Mouse (Mus musculus): ENCODE measurements around the gene Hsd3b6. TPM values are rescaled to one million over a fixed set of nuclear protein-coding genes. Genes with fewer than 3 reads are reported as not detected.

Hsd3b6 gene
- total RNA-seq (2023) = not detected

DNA sequence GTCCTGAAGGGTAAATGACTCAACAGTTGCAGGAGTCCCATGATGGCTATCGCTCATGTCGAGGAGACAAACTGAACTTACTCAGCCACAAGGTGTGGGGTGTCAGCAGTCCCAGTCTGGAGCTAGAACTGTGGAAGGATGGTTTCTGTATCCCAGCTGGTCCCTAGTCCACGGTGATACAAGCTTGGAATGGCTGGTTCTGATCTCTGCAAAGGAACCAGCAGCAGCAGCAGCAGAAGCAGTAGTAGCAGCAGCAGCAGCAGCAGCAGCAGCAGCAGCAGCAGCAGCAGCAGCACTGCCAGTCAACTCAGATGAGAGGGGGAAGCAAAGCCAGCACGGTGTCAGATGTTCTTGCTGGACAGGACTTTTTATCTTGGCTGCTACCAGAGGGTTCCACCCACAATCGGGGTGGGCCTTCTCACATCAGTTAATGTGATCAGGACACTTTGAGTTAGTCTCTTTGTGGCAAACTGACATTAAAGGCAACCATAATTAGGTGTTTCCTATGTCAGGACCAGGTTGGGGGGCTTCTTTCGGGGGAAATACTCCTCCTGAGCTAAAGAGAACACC, at the start of gene Hsd3b6:
Gene Hsd3b6 (minus strand): TSS at position 343 of the 570 bp plus-strand sequence.

DNA sequence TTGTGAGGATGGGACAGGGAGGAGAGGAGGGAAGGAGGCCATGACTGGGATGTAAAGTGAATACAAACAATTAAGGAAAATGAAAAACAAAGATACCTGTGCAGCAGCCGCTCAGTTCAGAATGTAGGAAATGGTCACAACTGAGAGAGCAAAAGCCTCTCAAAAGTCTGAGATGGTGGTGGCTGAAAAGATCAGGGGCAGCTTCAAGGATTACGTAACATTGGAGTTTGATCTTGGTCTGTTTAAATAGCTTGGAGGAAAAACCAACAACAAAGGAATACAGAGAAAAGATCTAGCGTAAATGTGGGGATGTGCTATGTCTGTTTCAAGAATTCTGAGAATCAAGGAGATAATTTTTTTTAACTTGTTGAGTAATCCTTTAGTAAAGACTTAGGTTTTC, 45.3 kb upstream of the Hsd3b6 start, which contains the start of gene Hsd3b1:
Gene Hsd3b1 (minus strand): TSS at position 219 of the 400 bp plus-strand sequence.

Other genes starting within 250 kb of the Hsd3b6 start
- not detected for gene Gm10681, start 225.6 kb downstream of the Hsd3b6 start, total RNA-seq (2023)
- not detected for gene Hsd3b5, start 184.2 kb downstream of the Hsd3b6 start, total RNA-seq (2023)
- gene Hsd3b2, start 89.9 kb downstream of the Hsd3b6 start, total RNA-seq (2023) = not detected
- not detected for gene Hsd3b3, start 51.3 kb downstream of the Hsd3b6 start, total RNA-seq (2023)
- not detected for gene Hsd3b1, start 45.4 kb upstream of the Hsd3b6 start, total RNA-seq (2023)
- not detected for gene Hao2, start 78.8 kb upstream of the Hsd3b6 start, total RNA-seq (2023)